21 mouse cellular contexts compared by ENCODE assay signal in the genomic region with DNA sequence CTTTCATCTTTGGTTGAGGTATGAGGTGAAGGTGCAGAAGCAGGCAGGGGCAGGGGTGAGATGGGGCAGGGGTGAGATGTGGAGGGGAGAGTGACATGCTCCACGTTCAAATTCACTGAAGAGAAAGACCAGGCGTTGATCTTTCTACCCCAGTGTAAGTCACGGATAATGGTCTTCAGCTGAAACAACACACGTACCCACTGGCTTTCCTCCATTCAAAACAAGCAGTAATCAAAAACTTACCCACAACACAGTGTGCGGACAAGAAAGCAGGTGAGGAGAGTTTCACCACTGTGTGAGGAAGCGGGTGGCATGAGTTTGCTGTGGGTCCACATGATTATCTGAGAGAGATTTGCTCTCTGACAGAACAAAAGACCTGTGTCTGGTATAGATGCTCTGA. TPM values are rescaled to one million over a fixed set of nuclear protein-coding genes. Genes with fewer than 3 reads are reported as not detected.
DNase-seq lines count a peak whose midpoint lies in the region; ATAC-seq lines count a peak whose summit lies in the region.
"Had no signal": no experiment of that assay in that cellular context is flagged by ENCODE, and none has a peak within 500 bp of the region (broad histone marks: within the 10 kb centered on the region; RNA-seq: fewer than 3 reads in every experiment).

No protein-coding gene starts in this region.

- peaks cover 11% of the 10 kb centered on the region for H3K4me1 ChIP-seq in hindbrain, embryonic 10.5 days (replicated peaks)
- H3K4me1 ChIP-seq in hindbrain, embryonic 13.5 days (replicated peaks): peaks cover 12% of the 10 kb centered on the region; the same call in 1 of the 2 replicates
- H3K4me1 ChIP-seq in embryonic facial prominence, embryonic 12.5 days: peaks cover 31% of the 10 kb centered on the region
- H3K4me1 ChIP-seq: heart, embryonic 12.5 days had no signal

- H3K4me2 ChIP-seq in hindbrain, embryonic 13.5 days: no peak overlapping the region
- no peak overlapping the region for H3K4me2 ChIP-seq in embryonic facial prominence, embryonic 12.5 days (replicated peaks)
- H3K4me2 ChIP-seq: heart, embryonic 12.5 days had no signal

- no peak overlapping the region for H3K4me3 ChIP-seq in hindbrain, embryonic 10.5 days
- no peak overlapping the region for H3K4me3 ChIP-seq in hindbrain, embryonic 13.5 days
- no peak overlapping the region for H3K4me3 ChIP-seq in embryonic facial prominence, embryonic 12.5 days
- H3K4me3 ChIP-seq: heart, embryonic 12.5 days had no signal

- WGBS in hindbrain, embryonic 10.5 days: 61% methylated on average over 6 of the region's 6 CpGs
- 79% methylated on average over 6 of the region's 6 CpGs for WGBS in hindbrain, embryonic 13.5 days
- WGBS in embryonic facial prominence, embryonic 12.5 days: 24% methylated on average over 6 of the region's 6 CpGs

- no peaks in the 10 kb centered on the region for H3K9me3 ChIP-seq in hindbrain, embryonic 10.5 days
- 0 out of 2 replicates have a peak, but pooled peaks cover 8% of the 10 kb centered on the region for H3K9me3 ChIP-seq in hindbrain, embryonic 13.5 days
- H3K9me3 ChIP-seq in embryonic facial prominence, embryonic 12.5 days: no peaks in the 10 kb centered on the region
- H3K9me3 ChIP-seq: G1E had no signal

- H3K27me3 ChIP-seq in hindbrain, embryonic 10.5 days (ENCODE audit: insufficient read depth, poor library complexity, severe bottlenecking): no peaks in the 10 kb centered on the region
- H3K27me3 ChIP-seq in hindbrain, embryonic 13.5 days: no peaks in the 10 kb centered on the region
- no peaks in the 10 kb centered on the region for H3K27me3 ChIP-seq in embryonic facial prominence, embryonic 12.5 days
- H3K27me3 ChIP-seq: heart, embryonic 12.5 days had no signal

- peak overlapping the region; percentile 0; the same call in 1 of the 2 replicates for H3K27ac ChIP-seq in hindbrain, embryonic 10.5 days
- no peak overlapping the region for H3K27ac ChIP-seq in hindbrain, embryonic 13.5 days
- peak overlapping the region; percentile 76 for H3K27ac ChIP-seq in embryonic facial prominence, embryonic 12.5 days

- peaks cover 36% of the 10 kb centered on the region for H3K36me3 ChIP-seq in hindbrain, embryonic 10.5 days
- H3K36me3 ChIP-seq in hindbrain, embryonic 13.5 days: peaks cover 61% of the 10 kb centered on the region
- H3K36me3 ChIP-seq in embryonic facial prominence, embryonic 12.5 days: peaks cover 21% of the 10 kb centered on the region; the same call in 1 of the 2 replicates

- peak; percentile 71 for DNase-seq in embryo, embryonic 10 days (ENCODE audit: low spot score)
- DNase-seq in embryo, embryonic 9.5 days (ENCODE audit: extremely low spot score): no peak
- no peak for DNase-seq in hindbrain, embryonic 10.5 days (ENCODE audit: low spot score)
- DNase-seq in embryo, embryonic 10.5 days (ENCODE audit: low spot score): peak; percentile 67
- DNase-seq in lung, adult 18-20 months: no peak
- DNase-seq: adrenal gland, postnatal 25 days; B cell, adult 2 months; cerebellum, adult 18-20 months; cerebellum, adult 9-11 months; cerebellum, postnatal 36 days; gastrocnemius, postnatal 14 days; kidney, adult 11 months; kidney, adult 9 months had no signal

- ATAC-seq in hindbrain, embryonic 13.5 days (ENCODE audit: low FRiP score): no peak
- no peak for ATAC-seq in embryonic facial prominence, embryonic 12.5 days (ENCODE audit: insufficient number of reproducible peaks, insufficient read depth, low FRiP score, low TSS enrichment)
- no peak for ATAC-seq in activated CD4-positive, CD25-positive, alpha-beta regulatory T cell, adult 4 months
- ATAC-seq: CD4-positive, CD25-positive, alpha-beta regulatory T cell, adult 4 months; forebrain, embryonic 16.5 days; hindbrain, embryonic 16.5 days had no signal

- no peak overlapping the region for H3K9ac ChIP-seq in hindbrain, embryonic 13.5 days
- no peak overlapping the region for H3K9ac ChIP-seq in embryonic facial prominence, embryonic 12.5 days
- H3K9ac ChIP-seq: heart, embryonic 12.5 days had no signal

RNA-seq across cellular contexts. Expression of a gene that starts 53.5 kb away (rescaled TPM):
- 34.5 and 36.4 TPM in 2 replicates for polyA plus RNA-seq in hindbrain, embryonic 10.5 days (2016; fragmentation: Nextera tagmentation; extraction: Ambion mirVana)
- polyA plus RNA-seq in hindbrain, embryonic 13.5 days (2015; fragmentation: Nextera tagmentation; extraction: Ambion mirVana): 74.2 and 77.5 TPM in 2 replicates
- polyA plus RNA-seq in embryonic facial prominence, embryonic 12.5 days (2016; fragmentation: Nextera tagmentation; extraction: Ambion mirVana): 44.0 and 45.8 TPM in 2 replicates
- 10 to 100 TPM; 56.8 to 60.5 TPM for polyA plus RNA-seq in activated CD4-positive, CD25-positive, alpha-beta regulatory T cell, adult 4 months (2017; shearing (Covaris generic))

Comparison
In these comparisons a context has a peak if more than half of its experiments do, and no peak if none do; other contexts are left out.
1. DNase-seq: peak in embryo, embryonic 10 days (single experiment) and embryo, embryonic 10.5 days (single experiment); none in embryo, embryonic 9.5 days (single experiment), hindbrain, embryonic 10.5 days (single experiment) and lung, adult 18-20 months (0 of 2).